Mouse (Mus musculus) midbrain, embryonic 14.5 days (tissue): ENCODE measurements around the gene 4930562C15Rik. TPM values are rescaled to one million over a fixed set of nuclear protein-coding genes. Genes with fewer than 3 reads are reported as not detected.

Source experiments
- ATAC-seq: fragments of 200-750 bp; cut with Nextera tagmentation; 2 replicates; pipeline ENCODE4 v1.8.0; 2017; ENCODE audit warnings: moderate number of reproducible peaks, moderate library complexity; ENCODE audit not compliant: low FRiP score, low TSS enrichment
- DNase-seq: peaks from one replicate; pipeline ENCODE4 v3.0.0-alpha.2; 2015
- H3K27ac ChIP-seq: fragments of 300-500 bp; sonication (generic); replicated peaks from 2 replicates; pipeline ENCODE4 v1.5.1; 2014; ENCODE audit warnings: mild to moderate bottlenecking, low read depth, low read length, moderate library complexity
- H3K27me3 ChIP-seq: fragments of 300-500 bp; sonication (generic); 2 replicates; pipeline ENCODE4 v1.6.1; 2014; ENCODE audit warnings: low read length, control low read depth, mixed read lengths; ENCODE audit not compliant: control insufficient read depth, insufficient read depth
- H3K36me3 ChIP-seq: fragments of 300-500 bp; sonication (generic); 2 replicates; pipeline ENCODE4 v1.6.1; 2014; ENCODE audit warnings: low read length, control low read depth; ENCODE audit not compliant: control insufficient read depth, insufficient read depth
- H3K4me1 ChIP-seq: fragments of 300-500 bp; sonication (generic); 2 replicates; pipeline ENCODE4 v1.6.1; 2014; ENCODE audit warnings: mild to moderate bottlenecking, antibody characterized with exemption, low read length, control low read depth; ENCODE audit not compliant: control insufficient read depth, insufficient read depth
- H3K4me2 ChIP-seq: fragments of 300-500 bp; sonication (generic); 2 replicates; pipeline ENCODE4 v1.6.1; 2014; ENCODE audit warnings: mild to moderate bottlenecking, low read length, moderate library complexity
- H3K4me3 ChIP-seq: fragments of 300-500 bp; sonication (generic); replicated peaks from 2 replicates; pipeline ENCODE4 v1.5.1; 2014; ENCODE audit warnings: low read depth, low read length
- H3K9ac ChIP-seq: fragments of 300-500 bp; sonication (generic); replicated peaks from 2 replicates; pipeline ENCODE4 v1.6.1; 2014; ENCODE audit warnings: mild to moderate bottlenecking, low read length, moderate library complexity
- H3K9me3 ChIP-seq: fragments of 300-500 bp; sonication (generic); 2 replicates; pipeline ENCODE4 v1.6.1; 2016; ENCODE audit warnings: low read length, control low read depth, mixed read lengths; ENCODE audit not compliant: control insufficient read depth
- WGBS: fragments of 180-500 bp; shearing (Covaris S2); extraction: QIAGEN DNeasy Blood & Tissue Kit; methylation state at CpG from one replicate; pipeline ENCODE4 v1.1.7; 2014; 5-methylcytosine and 5-hydroxymethylcytosine counted together
- polyA plus RNA-seq: library from polyadenylated mRNA; unstranded; fragments of >200 nt; fragmentation: Nextera tagmentation; extraction: Ambion mirVana; gene quantifications from 2 replicates; pipeline ENCODE4 v1.2.1, GENCODE M21; 2014

The 4930562C15Rik gene
- polyA plus RNA-seq, 1 experiment from 2014 or later, result 0.42 TPM

GRCm38 (mm10) chr16:4871926-4872325 lies 36.7 kb downstream of the 4930562C15Rik start:
- Histone ChIP-seq H3K27ac (no peak overlapping the region), H3K4me2 (no peak overlapping the region), H3K9ac (no peak overlapping the region), H3K4me3 (no peak overlapping the region), H3K4me1 (no peaks in the 10 kb centered on the region), H3K36me3 (peaks cover 27% of the 10 kb centered on the region), H3K9me3 (no peaks in the 10 kb centered on the region), H3K27me3 (no peaks in the 10 kb centered on the region)
- DNase-seq (no peak), ATAC-seq (no peak)
- 77% methylated on average over 2 of the region's 2 CpGs for WGBS

- no peak overlapping the region; the same call in 1 of the 2 replicates for H3K27ac ChIP-seq
- H3K4me2 ChIP-seq, result no peak overlapping the region
- 84% methylated on average over 23 of the region's 23 CpGs for WGBS
Observed at GRCm38 (mm10) chr16:4875198-4876032, 40.2 kb downstream of the 4930562C15Rik start.

DNA sequence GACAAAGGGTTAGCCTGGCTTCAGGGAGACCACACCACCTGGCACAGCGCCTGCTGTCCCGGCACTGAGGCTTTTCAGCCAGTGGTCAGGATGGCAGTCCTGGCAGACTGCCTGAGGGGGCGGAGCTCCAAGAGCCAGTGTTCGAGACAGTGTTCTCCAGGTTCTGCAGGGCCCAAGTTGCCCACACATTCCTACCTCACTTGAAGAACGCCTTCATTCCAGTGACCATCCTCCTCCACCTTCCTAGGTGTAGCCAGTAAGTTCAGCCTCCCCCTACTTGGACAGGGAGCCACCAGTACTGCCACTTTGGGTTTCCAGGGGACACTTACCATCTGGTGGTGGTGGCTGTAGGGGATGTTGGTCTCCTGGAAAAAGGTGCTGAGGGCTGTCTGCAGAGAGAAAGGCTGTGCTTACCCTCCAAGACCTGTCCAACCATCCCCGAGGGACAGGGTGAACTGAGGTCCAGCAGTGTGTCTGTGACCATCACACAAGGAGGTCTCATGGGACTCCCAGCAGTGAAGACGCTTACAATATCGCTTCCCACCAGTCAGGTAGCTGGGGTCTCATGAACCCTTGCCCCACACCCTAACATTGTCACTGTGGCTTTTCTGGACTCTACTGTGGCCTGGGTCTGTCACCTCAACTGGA lies 40.9 kb downstream of the 4930562C15Rik start:
- Histone ChIP-seq H3K4me3 (no peak overlapping the region), H3K27me3 (no peaks in the 10 kb centered on the region), H3K9me3 (no peaks in the 10 kb centered on the region), H3K36me3 (peaks cover 16% of the 10 kb centered on the region), H3K4me2 (no peak overlapping the region), H3K4me1 (peaks cover 16% of the 10 kb centered on the region), H3K27ac (no peak overlapping the region; the same call in 1 of the 2 replicates), H3K9ac (no peak overlapping the region)
- peak; percentile 68 for DNase-seq
- ATAC-seq, result no peak
- WGBS, result 76% methylated on average over 8 of the region's 8 CpGs

More at GRCm38 (mm10) chr16:4875198-4876032, 40.2 kb downstream of the 4930562C15Rik start:
- Histone ChIP-seq H3K9ac (no peak overlapping the region), H3K27me3 (no peaks in the 10 kb centered on the region), H3K4me1 (peaks cover 15% of the 10 kb centered on the region), H3K36me3 (peaks cover 16% of the 10 kb centered on the region), H3K9me3 (no peaks in the 10 kb centered on the region), H3K4me3 (no peak overlapping the region)
- no peak for ATAC-seq
- no peak for DNase-seq

- no peak overlapping the region for H3K4me3 ChIP-seq
- WGBS, result 87% methylated on average over 4 of the region's 4 CpGs
Observed at GRCm38 (mm10) chr16:4877195-4877594, 42.0 kb downstream of the 4930562C15Rik start.

DNA sequence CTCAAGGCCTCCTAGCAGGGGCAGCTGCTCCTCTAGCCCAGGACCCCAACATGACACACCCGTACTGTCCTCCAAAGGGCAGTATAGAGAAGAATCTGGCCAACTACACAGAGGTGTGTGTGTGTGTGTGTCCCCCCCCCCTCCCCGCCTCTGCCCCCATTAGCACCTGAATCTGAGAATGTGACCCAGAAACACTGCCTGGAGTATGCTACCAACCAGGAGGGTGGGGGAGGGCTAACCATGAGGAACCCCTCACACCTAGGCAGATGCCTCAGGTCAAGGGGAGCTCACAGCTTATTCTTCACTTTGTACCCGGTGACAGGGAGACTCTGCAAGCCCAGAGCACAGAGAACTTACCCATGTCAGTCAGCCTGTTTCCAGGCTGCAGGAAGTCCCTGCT lies 42.5 kb downstream of the 4930562C15Rik start:
- H3K36me3 ChIP-seq, result peaks cover 16% of the 10 kb centered on the region
- peak overlapping the region; percentile 78 for H3K4me3 ChIP-seq
- H3K9me3 ChIP-seq, result no peaks in the 10 kb centered on the region
- H3K4me2 ChIP-seq, result peak overlapping the region; percentile 90
- no peaks in the 10 kb centered on the region for H3K27me3 ChIP-seq
- H3K9ac ChIP-seq, result peak overlapping the region; percentile 80
- H3K27ac ChIP-seq, result no peak overlapping the region
- peaks cover 24% of the 10 kb centered on the region for H3K4me1 ChIP-seq
- 87% methylated on average over 3 of the region's 3 CpGs for WGBS
- DNase-seq (no peak), ATAC-seq (no peak)

More at GRCm38 (mm10) chr16:4877195-4877594, 42.0 kb downstream of the 4930562C15Rik start:
- DNase-seq, result no peak
- H3K9me3 ChIP-seq, result no peaks in the 10 kb centered on the region
- H3K4me1 ChIP-seq, result peaks cover 24% of the 10 kb centered on the region
- no peak overlapping the region; the same call in 1 of the 2 replicates for H3K4me2 ChIP-seq
- no peaks in the 10 kb centered on the region for H3K27me3 ChIP-seq
- H3K36me3 ChIP-seq, result peaks cover 16% of the 10 kb centered on the region
- no peak overlapping the region for H3K27ac ChIP-seq
- ATAC-seq, result no peak
- H3K9ac ChIP-seq, result no peak overlapping the region

- DNase-seq, result no peak
- no peak for ATAC-seq
- peaks cover 24% of the 10 kb centered on the region for H3K4me1 ChIP-seq
- H3K4me3 ChIP-seq, result peak overlapping the region; percentile 78
- H3K4me2 ChIP-seq, result peak overlapping the region; percentile 90
- H3K9ac ChIP-seq, result peak overlapping the region; percentile 80
- peak overlapping the region; percentile 97 for H3K27ac ChIP-seq
- WGBS, result 28% methylated on average over 5 of the region's 5 CpGs
- H3K27me3 ChIP-seq, result no peaks in the 10 kb centered on the region
- H3K9me3 ChIP-seq, result no peaks in the 10 kb centered on the region
- H3K36me3 ChIP-seq, result peaks cover 16% of the 10 kb centered on the region
Observed at GRCm38 (mm10) chr16:4878192-4878885, 43.1 kb downstream of the 4930562C15Rik start.

DNA sequence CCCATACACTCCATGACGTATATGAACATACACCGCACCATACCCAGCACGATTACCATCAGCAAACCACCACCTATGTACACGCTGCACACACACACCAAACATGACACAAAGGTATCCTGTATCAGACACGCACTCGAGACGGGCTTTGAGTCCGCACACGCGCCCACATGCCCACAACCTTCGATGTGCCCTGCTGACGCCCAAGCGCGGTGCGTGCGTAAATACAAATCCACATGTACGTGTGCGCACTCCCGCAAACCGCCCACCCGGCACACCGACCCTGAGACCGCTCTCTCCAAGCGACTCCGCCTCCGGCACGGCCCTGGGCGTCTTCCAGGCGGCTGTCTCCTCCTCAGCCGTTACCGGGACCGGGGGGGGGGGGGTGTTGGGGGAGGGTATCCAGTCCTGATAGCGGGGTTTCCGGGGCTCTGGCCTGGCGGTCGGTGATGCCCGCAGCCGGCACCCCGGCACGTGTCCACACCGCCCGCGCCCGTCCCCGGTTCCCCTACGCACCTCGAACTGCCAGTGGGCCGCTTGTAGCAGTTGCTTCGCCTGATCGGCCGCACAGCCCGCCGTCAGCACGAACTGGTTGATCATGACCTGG lies 44.0 kb downstream of the 4930562C15Rik start:
- Histone ChIP-seq H3K27ac (peak overlapping the region; percentile 97), H3K4me3 (peak overlapping the region; percentile 78), H3K9ac (peak overlapping the region; percentile 80), H3K27me3 (no peaks in the 10 kb centered on the region), H3K4me2 (peak overlapping the region; percentile 90), H3K4me1 (peaks cover 24% of the 10 kb centered on the region), H3K9me3 (no peaks in the 10 kb centered on the region), H3K36me3 (peaks cover 14% of the 10 kb centered on the region)
- under 1% methylated on average over 53 of the region's 54 CpGs for WGBS
- DNase-seq (peak; percentile 72), ATAC-seq (peak; percentile 28)

GRCm38 (mm10) chr16:4879708-4880124 lies 44.5 kb downstream of the 4930562C15Rik start:
- Histone ChIP-seq H3K4me2 (peak overlapping the region; percentile 90), H3K27ac (peak overlapping the region; percentile 97), H3K36me3 (peaks cover 9% of the 10 kb centered on the region), H3K27me3 (no peaks in the 10 kb centered on the region), H3K4me3 (peak overlapping the region; percentile 78), H3K4me1 (peaks cover 24% of the 10 kb centered on the region), H3K9me3 (no peaks in the 10 kb centered on the region), H3K9ac (peak overlapping the region; percentile 80)
- ATAC-seq (peak; percentile 73), DNase-seq (peak; percentile 94)
- WGBS, result under 1% methylated on average over 40 of the region's 40 CpGs
